Comparison of ENCODE assay signal across 12 mouse cellular contexts in the genomic region with DNA sequence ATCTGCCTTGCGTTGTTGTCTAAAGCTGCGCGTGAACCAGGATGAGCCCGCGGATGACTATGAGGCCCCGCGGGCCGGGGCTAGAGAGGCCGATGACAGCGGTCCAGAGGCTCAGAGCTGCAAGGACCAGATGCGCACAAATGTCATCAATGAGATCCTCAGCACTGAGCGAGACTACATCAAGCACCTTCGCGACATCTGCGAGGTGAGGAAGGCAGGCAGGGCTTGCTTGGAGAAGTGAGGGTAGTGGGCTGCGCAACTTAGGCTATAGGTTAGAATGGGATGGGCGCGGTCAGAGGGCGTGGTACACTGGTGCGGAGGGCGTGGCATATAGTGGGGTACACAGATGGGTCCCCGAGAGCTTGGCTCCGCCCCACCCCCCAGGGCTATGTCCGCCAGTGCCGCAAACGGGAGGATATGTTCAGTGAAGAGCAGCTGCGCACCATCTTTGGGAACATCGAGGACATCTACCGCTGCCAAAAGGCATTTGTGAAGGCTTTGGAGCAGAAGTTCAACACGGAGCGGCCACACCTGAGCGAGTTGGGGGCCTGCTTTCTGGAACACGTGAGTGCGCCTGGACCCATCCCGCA. TPM values are rescaled to one million over a fixed set of nuclear protein-coding genes. Genes with fewer than 3 reads are reported as not detected.
DNase-seq lines count a peak whose midpoint lies in the region; ATAC-seq and TF ChIP-seq lines count a peak whose summit lies in the region.
"Had no signal": no experiment of that assay in that cellular context is flagged by ENCODE, and none has a peak within 500 bp of the region (broad histone marks: within the 10 kb centered on the region; RNA-seq: fewer than 3 reads in every experiment).

No protein-coding gene starts in this region.

- no peak for TF ChIP-seq CTCF in intestine, postnatal 0 days (IDR thresholded peaks at IDR 0.05; ENCODE audit: low read depth)
- TF ChIP-seq CTCF in hindbrain, postnatal 0 days (IDR thresholded peaks at IDR 0.05; ENCODE audit: low read depth) = no peak

- H3K9me3 ChIP-seq in intestine, embryonic 15.5 days = no peaks in the 10 kb centered on the region
- no peaks in the 10 kb centered on the region for H3K9me3 ChIP-seq in intestine, postnatal 0 days (ENCODE audit: control insufficient read depth)
- no peaks in the 10 kb centered on the region for H3K9me3 ChIP-seq in neural tube, embryonic 12.5 days
- no peaks in the 10 kb centered on the region for H3K9me3 ChIP-seq in hindbrain, postnatal 0 days (ENCODE audit: low read length)
- H3K9me3 ChIP-seq: forebrain, embryonic 10.5 days; megakaryocyte, embryonic 14.5 days had no signal

- DNase-seq in cerebellum, adult 9-11 months = peak; percentile 33
- no peak for DNase-seq in cerebellum, postnatal 36 days
- DNase-seq in neural tube, embryonic 10.5 days (ENCODE audit: extremely low spot score, low spot score) = no peak
- peak; percentile 23 for DNase-seq in hindbrain, postnatal 0 days (ENCODE audit: low spot score)
- DNase-seq in B cell, adult 2 months = no peak
- DNase-seq: lung, adult 18-20 months had no signal

- 26% methylated on average over 35 of the region's 35 CpGs for WGBS in intestine, embryonic 15.5 days
- WGBS in intestine, postnatal 0 days = 28% methylated on average over 35 of the region's 35 CpGs
- WGBS in neural tube, embryonic 12.5 days = 20% methylated on average over 35 of the region's 35 CpGs
- 35% methylated on average over 35 of the region's 35 CpGs for WGBS in hindbrain, postnatal 0 days

- H3K4me2 ChIP-seq in intestine, embryonic 15.5 days (replicated peaks) = 0 out of 2 replicates have a peak overlapping the region, but pooled peaks have one; percentile 14
- no peak overlapping the region for H3K4me2 ChIP-seq in intestine, postnatal 0 days (replicated peaks; ENCODE audit: low read depth)
- 0 out of 2 replicates have a peak overlapping the region, but pooled peaks have one; percentile 14 for H3K4me2 ChIP-seq in neural tube, embryonic 12.5 days (replicated peaks)
- H3K4me2 ChIP-seq in hindbrain, postnatal 0 days (ENCODE audit: low read depth, low read length) = no peak overlapping the region

- no peak for ATAC-seq in intestine, embryonic 15.5 days
- ATAC-seq in intestine, postnatal 0 days = no peak
- ATAC-seq in neural tube, embryonic 12.5 days (ENCODE audit: low FRiP score, low read depth) = no peak
- no peak for ATAC-seq in hindbrain, postnatal 0 days
- ATAC-seq: activated CD4-positive, CD25-positive, alpha-beta regulatory T cell, adult 4 months had no signal

- no peak overlapping the region for H3K27ac ChIP-seq in intestine, embryonic 15.5 days
- no peak overlapping the region for H3K27ac ChIP-seq in intestine, postnatal 0 days (ENCODE audit: low read depth, low read length)
- H3K27ac ChIP-seq in neural tube, embryonic 12.5 days = no peak overlapping the region
- no peak overlapping the region for H3K27ac ChIP-seq in hindbrain, postnatal 0 days
- H3K27ac ChIP-seq: forebrain, embryonic 10.5 days had no signal

- H3K9ac ChIP-seq in intestine, embryonic 15.5 days = no peak overlapping the region
- H3K9ac ChIP-seq in intestine, postnatal 0 days (ENCODE audit: low read depth, low read length) = no peak overlapping the region
- no peak overlapping the region for H3K9ac ChIP-seq in neural tube, embryonic 12.5 days
- no peak overlapping the region for H3K9ac ChIP-seq in hindbrain, postnatal 0 days (replicated peaks; ENCODE audit: low read length)

- no peak overlapping the region for H3K4me3 ChIP-seq in intestine, embryonic 15.5 days (replicated peaks)
- H3K4me3 ChIP-seq in intestine, postnatal 0 days (ENCODE audit: low read depth, low read length) = no peak overlapping the region
- no peak overlapping the region for H3K4me3 ChIP-seq in neural tube, embryonic 12.5 days
- no peak overlapping the region for H3K4me3 ChIP-seq in hindbrain, postnatal 0 days (ENCODE audit: low read length)
- H3K4me3 ChIP-seq: forebrain, embryonic 10.5 days; megakaryocyte, embryonic 14.5 days had no signal

- H3K36me3 ChIP-seq in intestine, embryonic 15.5 days = 0 out of 2 replicates have a peak, but pooled peaks cover 4% of the 10 kb centered on the region
- H3K36me3 ChIP-seq in intestine, postnatal 0 days (ENCODE audit: control insufficient read depth, insufficient read depth) = peaks cover 7% of the 10 kb centered on the region; the same call in 1 of the 2 replicates
- H3K36me3 ChIP-seq in neural tube, embryonic 12.5 days = peaks cover 30% of the 10 kb centered on the region
- peaks cover 24% of the 10 kb centered on the region; the same call in 1 of the 2 replicates for H3K36me3 ChIP-seq in hindbrain, postnatal 0 days (ENCODE audit: insufficient read depth, low read length)

- H3K27me3 ChIP-seq in intestine, embryonic 15.5 days (replicated peaks) = no peaks in the 10 kb centered on the region
- no peaks in the 10 kb centered on the region for H3K27me3 ChIP-seq in intestine, postnatal 0 days (replicated peaks; ENCODE audit: control insufficient read depth, insufficient read depth, low read length)
- no peaks in the 10 kb centered on the region for H3K27me3 ChIP-seq in neural tube, embryonic 12.5 days (replicated peaks)
- H3K27me3 ChIP-seq in hindbrain, postnatal 0 days (ENCODE audit: insufficient read depth, low read length) = no peaks in the 10 kb centered on the region
- H3K27me3 ChIP-seq: megakaryocyte, embryonic 14.5 days had no signal

- peaks cover 12% of the 10 kb centered on the region for H3K4me1 ChIP-seq in intestine, embryonic 15.5 days (replicated peaks)
- no peaks in the 10 kb centered on the region for H3K4me1 ChIP-seq in intestine, postnatal 0 days (replicated peaks; ENCODE audit: control insufficient read depth, insufficient read depth, low read length)
- peaks cover 44% of the 10 kb centered on the region for H3K4me1 ChIP-seq in neural tube, embryonic 12.5 days
- peaks cover 22% of the 10 kb centered on the region for H3K4me1 ChIP-seq in hindbrain, postnatal 0 days (ENCODE audit: insufficient read depth, low read length)

RNA-seq across cellular contexts. Expression of a gene that starts 36.8 kb away (rescaled TPM):
- polyA plus RNA-seq in intestine, embryonic 15.5 days (2015; fragmentation: Nextera tagmentation; extraction: Ambion mirVana) = 57.0 and 60.6 TPM in 2 replicates
- polyA plus RNA-seq in intestine, postnatal 0 days (2015; fragmentation: Nextera tagmentation; extraction: Ambion mirVana) = 22.4 and 23.6 TPM in 2 replicates
- polyA plus RNA-seq in neural tube, embryonic 12.5 days (2016; fragmentation: Nextera tagmentation; extraction: Ambion mirVana) = 157 and 174 TPM in 2 replicates
- total RNA-seq in hindbrain, postnatal 0 days (2014; rRNA removed) = 367 and 457 TPM in 2 replicates
- 81.5 and 90.6 TPM in 2 replicates for polyA plus RNA-seq in hindbrain, postnatal 0 days (2015; fragmentation: Nextera tagmentation; extraction: Ambion mirVana)

RNA-seq across cellular contexts. Expression of a gene that starts 43.8 kb away (rescaled TPM):
- 78.3 and 80.0 TPM in 2 replicates for polyA plus RNA-seq in intestine, embryonic 15.5 days (2015; fragmentation: Nextera tagmentation; extraction: Ambion mirVana)
- 191 and 206 TPM in 2 replicates for polyA plus RNA-seq in intestine, postnatal 0 days (2015; fragmentation: Nextera tagmentation; extraction: Ambion mirVana)
- polyA plus RNA-seq in neural tube, embryonic 12.5 days (2016; fragmentation: Nextera tagmentation; extraction: Ambion mirVana) = 61.9 and 62.3 TPM in 2 replicates
- total RNA-seq in hindbrain, postnatal 0 days (2014; rRNA removed) = 98.6 and 117 TPM in 2 replicates
- polyA plus RNA-seq in hindbrain, postnatal 0 days (2015; fragmentation: Nextera tagmentation; extraction: Ambion mirVana) = 104 and 107 TPM in 2 replicates

Comparison
In these comparisons a context has a peak if more than half of its experiments do, and no peak if none do; other contexts are left out.
1. DNase-seq: peak in cerebellum, adult 9-11 months (single experiment) and hindbrain, postnatal 0 days (single experiment); none in cerebellum, postnatal 36 days (0 of 2), neural tube, embryonic 10.5 days (single experiment) and B cell, adult 2 months (0 of 2).
2. H3K4me2 ChIP-seq: peak in intestine, embryonic 15.5 days (single experiment) and neural tube, embryonic 12.5 days (single experiment); none in intestine, postnatal 0 days (single experiment) and hindbrain, postnatal 0 days (single experiment).